Mouse (Mus musculus) lung, embryonic 14.5 days (tissue): ENCODE results near the gene Ybx2. TPM values are rescaled to one million over a fixed set of nuclear protein-coding genes. Genes with fewer than 3 reads are reported as not detected.
"Not testable (repeated sequence)": the region's sequence is repeated elsewhere in the genome, so short reads cannot be mapped to it uniquely, and the experiment has no call there.

ENCODE experiments used
- ATAC-seq: fragments of 200-750 bp; cut with Nextera tagmentation; 2 replicates; pipeline ENCODE4 v1.8.0; 2017; ENCODE audit warnings: mild to moderate bottlenecking, moderate TSS enrichment, moderate library complexity; ENCODE audit not compliant: insufficient read depth
- DNase-seq: peaks from one replicate; pipeline ENCODE4 v3.0.0-alpha.2; 2015
- H3K27ac ChIP-seq: fragments of 300-500 bp; sonication (generic); 2 replicates; pipeline ENCODE4 v1.5.1; 2014; ENCODE audit warnings: low read depth, mild to moderate bottlenecking, moderate library complexity
- H3K27me3 ChIP-seq: fragments of 300-500 bp; sonication (generic); 2 replicates; pipeline ENCODE4 v1.6.1; 2014; ENCODE audit warnings: low read length, control low read depth; ENCODE audit not compliant: insufficient read depth
- H3K36me3 ChIP-seq: fragments of 300-500 bp; sonication (generic); 2 replicates; pipeline ENCODE4 v1.6.1; 2014; ENCODE audit warnings: control low read depth; ENCODE audit not compliant: insufficient read depth
- H3K4me1 ChIP-seq: fragments of 300-500 bp; sonication (generic); 2 replicates; pipeline ENCODE4 v1.6.1; 2014; ENCODE audit warnings: antibody characterized with exemption, control low read depth; ENCODE audit not compliant: insufficient read depth
- H3K4me2 ChIP-seq: fragments of 300-500 bp; sonication (generic); 2 replicates; pipeline ENCODE4 v1.6.1; 2014; ENCODE audit warnings: mild to moderate bottlenecking
- H3K4me3 ChIP-seq: fragments of 300-500 bp; sonication (generic); 2 replicates; pipeline ENCODE4 v1.5.1; 2014; ENCODE audit warnings: low read depth, low read length
- H3K9ac ChIP-seq: fragments of 300-500 bp; sonication (generic); 2 replicates; pipeline ENCODE4 v1.6.1; 2014
- H3K9me3 ChIP-seq: fragments of 300-500 bp; sonication (generic); 2 replicates; pipeline ENCODE4 v1.6.1; 2016; ENCODE audit warnings: low read depth, low read length, control low read depth
- CTCF ChIP-seq: IDR thresholded peaks from 2 replicates; pipeline ENCODE4 v1.5.1; 2016; ENCODE audit warnings: antibody characterized with exemption, low read depth
- WGBS: fragments of 180-500 bp; shearing (Covaris S2); extraction: QIAGEN DNeasy Blood & Tissue Kit; methylation state at CpG from one replicate; pipeline ENCODE4 v1.1.7; 2014; 5-methylcytosine and 5-hydroxymethylcytosine counted together
- polyA plus RNA-seq: library from polyadenylated mRNA; unstranded; fragments of >200 nt; fragmentation: Nextera tagmentation; extraction: Ambion mirVana; gene quantifications from 2 replicates; pipeline ENCODE4 v1.2.1, GENCODE M21; 2014

The Ybx2 gene
- polyA plus RNA-seq, 1 experiment from 2014 or later: 4.7 TPM

DNA sequence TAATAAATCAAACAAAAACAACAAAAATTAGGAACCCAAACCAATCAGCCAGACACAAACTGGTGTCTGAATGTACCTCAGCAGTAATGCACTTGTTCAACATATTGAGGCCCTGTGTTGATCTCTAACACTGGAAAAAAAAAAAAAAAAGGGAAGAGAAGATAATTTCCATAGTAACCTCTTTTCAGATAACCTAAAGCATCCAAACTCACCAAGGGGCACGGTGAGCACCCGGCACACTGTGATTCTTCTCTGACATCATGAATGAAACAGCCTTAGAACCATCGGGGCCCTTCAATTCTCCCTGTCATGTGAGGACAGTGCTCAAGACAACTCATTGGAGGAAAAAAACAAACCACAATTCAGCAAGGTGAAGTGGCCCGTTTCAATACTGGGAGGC is 5.9 kb upstream of the Ybx2 start:
- TF ChIP-seq CTCF: no peak
- no peak overlapping the region for H3K4me3 ChIP-seq
- H3K9me3 ChIP-seq: no peaks in the 10 kb centered on the region
- H3K27me3 ChIP-seq: peaks cover 1% of the 10 kb centered on the region; the same call in 1 of the 2 replicates
- no peaks in the 10 kb centered on the region for H3K36me3 ChIP-seq
- DNase-seq (no peak), ATAC-seq (no peak)
- no peaks in the 10 kb centered on the region; the same call in 1 of the 2 replicates for H3K4me1 ChIP-seq
- H3K4me2 ChIP-seq: no peak overlapping the region
- H3K27ac ChIP-seq: no peak overlapping the region
- 19% methylated on average over 4 of the region's 4 CpGs for WGBS
- H3K9ac ChIP-seq: no peak overlapping the region

DNA sequence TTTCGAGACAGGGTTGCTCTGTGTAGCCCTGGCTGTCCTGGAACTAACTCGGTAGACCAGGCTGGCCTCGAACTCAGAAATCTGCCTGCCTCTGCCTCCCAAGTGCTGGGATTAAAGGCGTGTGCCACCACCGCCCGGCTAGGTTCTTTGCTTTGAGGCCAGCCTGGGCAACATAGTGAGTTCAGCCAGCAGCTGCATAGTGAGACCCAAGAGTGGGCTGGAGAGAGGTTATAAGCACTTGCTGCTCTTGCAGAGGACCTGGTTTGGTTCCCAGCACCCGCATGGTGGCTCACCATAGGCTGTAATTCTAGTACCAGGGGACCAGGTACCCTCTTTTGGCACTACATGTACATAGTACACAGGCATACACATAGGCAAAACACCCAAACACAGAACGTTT is 5.4 kb upstream of the Ybx2 start:
- H3K4me1 ChIP-seq, H3K27me3 ChIP-seq, H3K4me3 ChIP-seq, H3K9me3 ChIP-seq, ATAC-seq, DNase-seq, H3K9ac ChIP-seq, H3K36me3 ChIP-seq, H3K27ac ChIP-seq, H3K4me2 ChIP-seq: not testable (repeated sequence)
- 83% methylated on average over 8 of the region's 8 CpGs for WGBS

DNA sequence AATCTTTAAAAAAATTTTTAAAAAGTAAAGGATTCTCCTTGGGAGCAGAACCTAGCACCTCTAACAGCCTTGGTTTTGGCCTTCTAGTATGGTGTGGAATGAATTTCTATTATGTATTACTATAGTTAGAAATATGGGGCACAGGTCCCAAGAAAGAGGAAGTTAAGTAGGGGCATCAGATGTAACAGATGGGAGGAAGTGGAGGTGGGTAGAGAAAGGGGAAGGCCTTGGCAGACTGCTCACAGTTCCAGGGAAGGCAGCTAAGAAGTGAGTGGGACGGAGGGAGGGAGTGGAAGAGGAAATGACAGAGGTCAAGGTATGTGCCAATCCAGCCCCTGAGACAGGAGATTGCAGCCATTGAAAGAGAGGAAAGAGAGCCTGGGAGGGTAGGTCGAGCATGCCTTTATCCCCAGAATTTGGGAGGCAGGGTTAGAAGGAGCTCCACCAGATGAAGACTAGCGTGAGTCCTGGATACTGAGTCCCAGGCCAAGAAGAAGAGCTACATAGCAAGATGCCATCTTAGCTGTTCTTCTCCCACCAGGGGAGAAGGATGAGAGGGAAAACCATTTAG is 4.5 kb upstream of the Ybx2 start:
- WGBS: 67% methylated on average over 3 of the region's 3 CpGs
- peaks cover 2% of the 10 kb centered on the region; the same call in 1 of the 2 replicates for H3K4me1 ChIP-seq
- H3K4me2 ChIP-seq: no peak overlapping the region
- no peak for TF ChIP-seq CTCF
- H3K36me3 ChIP-seq: no peaks in the 10 kb centered on the region
- no peak for ATAC-seq
- no peak overlapping the region for H3K27ac ChIP-seq
- H3K27me3 ChIP-seq: peaks cover 15% of the 10 kb centered on the region
- no peak for DNase-seq
- H3K9me3 ChIP-seq: no peaks in the 10 kb centered on the region
- H3K9ac ChIP-seq: no peak overlapping the region
- no peak overlapping the region for H3K4me3 ChIP-seq

DNA sequence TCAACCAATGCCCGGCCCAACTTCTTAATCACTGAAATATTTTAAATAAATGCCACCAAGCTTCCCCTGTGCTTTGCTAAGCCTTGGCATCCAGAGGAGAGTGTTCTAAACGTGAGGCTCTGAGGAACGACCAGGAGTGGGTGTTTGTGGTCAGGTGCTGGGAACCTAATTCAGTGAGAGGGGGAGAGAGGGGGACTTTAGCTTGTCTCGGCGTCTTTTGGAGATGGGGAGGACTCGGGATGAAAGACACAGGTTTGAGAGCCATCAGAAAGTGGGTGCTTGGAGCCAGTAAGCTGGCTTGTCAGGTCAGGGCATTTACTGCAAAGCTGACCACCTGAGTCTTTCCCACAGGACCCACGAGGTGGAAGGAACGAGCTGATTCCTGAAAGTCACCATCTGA is 3.8 kb upstream of the Ybx2 start:
- no peak for TF ChIP-seq CTCF
- Histone ChIP-seq H3K4me3 (no peak overlapping the region), H3K9ac (no peak overlapping the region), H3K9me3 (no peaks in the 10 kb centered on the region), H3K36me3 (no peaks in the 10 kb centered on the region), H3K4me2 (no peak overlapping the region), H3K4me1 (peaks cover 6% of the 10 kb centered on the region; the same call in 1 of the 2 replicates), H3K27me3 (peaks cover 20% of the 10 kb centered on the region), H3K27ac (no peak overlapping the region)
- DNase-seq (no peak), ATAC-seq (no peak)
- 64% methylated on average over 8 of the region's 8 CpGs for WGBS

DNA sequence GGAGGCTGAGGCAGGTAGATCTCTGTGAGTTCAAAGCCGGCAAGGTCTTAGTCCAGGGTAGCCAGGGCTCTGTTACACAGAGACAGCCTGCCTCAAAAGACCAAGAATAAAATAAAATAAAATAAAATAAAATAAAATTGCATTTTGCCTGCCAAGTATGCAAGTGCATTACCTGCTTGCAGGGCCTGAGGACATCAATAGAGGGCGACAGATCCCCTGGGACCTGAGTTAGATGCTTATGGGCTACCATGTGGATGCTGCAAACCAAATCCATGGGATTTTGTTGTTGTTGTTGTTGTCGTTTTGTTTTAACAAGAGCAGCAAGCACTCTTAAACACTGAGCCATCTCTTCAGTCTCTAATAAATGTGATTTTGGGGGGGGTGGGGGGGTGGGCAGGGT is 3.3 kb upstream of the Ybx2 start:
- DNase-seq: no peak
- no peak for ATAC-seq
- peak; percentile 40 for TF ChIP-seq CTCF
- Histone ChIP-seq H3K4me3 (no peak overlapping the region), H3K36me3 (no peaks in the 10 kb centered on the region), H3K9ac (no peak overlapping the region), H3K27ac (no peak overlapping the region), H3K4me2 (no peak overlapping the region), H3K4me1 (peaks cover 6% of the 10 kb centered on the region; the same call in 1 of the 2 replicates), H3K27me3 (peaks cover 20% of the 10 kb centered on the region), H3K9me3 (no peaks in the 10 kb centered on the region)
- 39% methylated on average over 3 of the region's 3 CpGs for WGBS

DNA sequence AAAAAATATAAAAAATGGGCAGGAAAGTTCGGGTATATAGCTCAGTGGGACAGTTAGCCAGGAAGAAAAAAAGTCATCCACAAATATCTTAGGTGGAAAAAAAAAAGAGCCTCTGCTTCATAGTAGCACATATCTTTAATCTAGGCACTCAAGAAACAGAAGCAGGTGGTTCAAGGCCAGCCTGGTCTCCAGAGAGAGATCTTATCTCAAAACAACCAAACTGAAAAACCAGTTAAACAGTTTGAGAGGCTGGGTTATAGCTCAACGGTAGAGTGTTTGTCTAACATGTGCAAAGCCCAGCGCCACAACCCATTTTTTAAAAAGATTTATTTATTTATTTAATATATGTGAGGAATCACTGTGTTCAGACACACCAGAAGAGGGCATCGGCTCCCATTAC is 2.5 kb upstream of the Ybx2 start:
- no peak for DNase-seq
- Histone ChIP-seq H3K4me2 (no peak overlapping the region), H3K27ac (no peak overlapping the region), H3K9ac (no peak overlapping the region), H3K27me3 (peaks cover 23% of the 10 kb centered on the region), H3K36me3 (no peaks in the 10 kb centered on the region), H3K4me3 (no peak overlapping the region), H3K9me3 (no peaks in the 10 kb centered on the region), H3K4me1 (peaks cover 6% of the 10 kb centered on the region; the same call in 1 of the 2 replicates)
- no peak for ATAC-seq
- TF ChIP-seq CTCF: no peak
- 50% methylated on average over 4 of the region's 4 CpGs for WGBS

DNA sequence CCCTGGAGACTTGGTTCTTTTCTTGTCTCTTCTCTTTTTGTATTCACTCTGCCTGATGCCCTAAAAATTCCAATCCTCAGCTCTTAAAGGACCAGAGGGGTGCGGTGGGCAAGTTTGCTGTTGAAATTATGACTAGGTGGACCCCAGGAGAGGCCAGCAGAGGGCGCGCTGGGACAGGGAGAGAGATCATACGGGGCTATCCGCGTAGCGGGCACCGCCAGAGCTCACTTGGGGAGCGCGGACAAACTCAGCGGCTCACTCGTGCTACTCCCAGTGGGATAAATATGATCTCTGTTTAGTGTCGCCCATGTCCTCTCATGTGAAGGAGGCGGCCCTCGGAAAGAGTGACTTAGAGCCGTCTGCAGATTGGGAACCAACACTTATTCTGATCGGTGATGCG is 1.4 kb upstream of the Ybx2 start:
- H3K4me3 ChIP-seq: peak overlapping the region; percentile 20
- peak overlapping the region; percentile 57 for H3K4me2 ChIP-seq
- peak; percentile 63 for ATAC-seq
- H3K4me1 ChIP-seq: peaks cover 6% of the 10 kb centered on the region; the same call in 1 of the 2 replicates
- no peaks in the 10 kb centered on the region for H3K9me3 ChIP-seq
- H3K9ac ChIP-seq: no peak overlapping the region
- peaks cover 28% of the 10 kb centered on the region for H3K27me3 ChIP-seq
- no peaks in the 10 kb centered on the region for H3K36me3 ChIP-seq
- 1% methylated on average over 18 of the region's 18 CpGs for WGBS
- TF ChIP-seq CTCF: peak; percentile 95
- no peak overlapping the region for H3K27ac ChIP-seq
- peak; percentile 97 for DNase-seq
